Mouse (Mus musculus) lung, postnatal 0 days (tissue): ENCODE results near the gene Rpl3. TPM values are rescaled to one million over a fixed set of nuclear protein-coding genes. Genes with fewer than 3 reads are reported as not detected.

Source experiments
- ATAC-seq: fragments of 200-750 bp; cut with Nextera tagmentation; 2 replicates; pipeline ENCODE4 v1.8.0; 2017; ENCODE audit warnings: moderate library complexity
- DNase-seq: peaks from one replicate; pipeline ENCODE4 v3.0.0-alpha.2; 2016; ENCODE audit warnings: low spot score
- H3K27ac ChIP-seq: fragments of 300-500 bp; sonication (generic); 2 replicates; pipeline ENCODE4 v1.5.1; 2014; ENCODE audit warnings: antibody characterized with exemption, mild to moderate bottlenecking, low read length, mixed read lengths
- H3K27me3 ChIP-seq: fragments of 300-500 bp; sonication (generic); replicated peaks from 2 replicates; pipeline ENCODE4 v1.6.1; 2014; ENCODE audit warnings: low read length, mixed read lengths; ENCODE audit not compliant: insufficient read depth
- H3K36me3 ChIP-seq: fragments of 300-500 bp; sonication (generic); 2 replicates; pipeline ENCODE4 v1.6.1; 2014; ENCODE audit warnings: low read length, mixed read lengths; ENCODE audit not compliant: insufficient read depth
- H3K4me1 ChIP-seq: fragments of 300-500 bp; sonication (generic); 2 replicates; pipeline ENCODE4 v1.6.1; 2014; ENCODE audit warnings: antibody characterized with exemption, low read depth, low read length, mixed read lengths; ENCODE audit not compliant: insufficient read depth
- H3K4me2 ChIP-seq: fragments of 300-500 bp; sonication (generic); replicated peaks from 2 replicates; pipeline ENCODE4 v1.6.1; 2014; ENCODE audit warnings: low read depth, mild to moderate bottlenecking, low read length, moderate library complexity, mixed read lengths
- H3K4me3 ChIP-seq: fragments of 300-500 bp; sonication (generic); 2 replicates; pipeline ENCODE4 v1.5.1; 2014; ENCODE audit warnings: low read depth, low read length
- H3K9ac ChIP-seq: fragments of 300-500 bp; sonication (generic); replicated peaks from 2 replicates; pipeline ENCODE4 v1.6.1; 2014; ENCODE audit warnings: low read depth, mild to moderate bottlenecking
- H3K9me3 ChIP-seq: fragments of 300-500 bp; sonication (generic); 2 replicates; pipeline ENCODE4 v1.6.1; 2016; ENCODE audit warnings: low read length, mixed read lengths
- CTCF ChIP-seq: IDR thresholded peaks from 2 replicates; pipeline ENCODE4 v1.5.1; 2016; ENCODE audit warnings: antibody characterized with exemption, mild to moderate bottlenecking
- EP300 ChIP-seq: IDR thresholded peaks from 2 replicates; pipeline ENCODE4 v1.6.1; 2016; ENCODE audit warnings: antibody characterized with exemption, mild to moderate bottlenecking, control low read depth
- WGBS: fragments of 180-500 bp; shearing (Covaris S2); extraction: QIAGEN DNeasy Blood & Tissue Kit; methylation state at CpG from one replicate; pipeline ENCODE4 v1.1.7; 2014; 5-methylcytosine and 5-hydroxymethylcytosine counted together
- polyA plus RNA-seq: library from polyadenylated mRNA; unstranded; fragments of >200 nt; fragmentation: Nextera tagmentation; extraction: Ambion mirVana; gene quantifications from 2 replicates; pipeline ENCODE4 v1.2.1, GENCODE M21; 2015

Rpl3 gene
- polyA plus RNA-seq, 1 experiment from 2014 or later, result 577 TPM

- no peak overlapping the region for H3K4me3 ChIP-seq
- no peaks in the 10 kb centered on the region for H3K36me3 ChIP-seq
- H3K9me3 ChIP-seq, result no peaks in the 10 kb centered on the region
- peak overlapping the region; percentile 51 for H3K27ac ChIP-seq
- TF ChIP-seq EP300 (no peak), CTCF (no peak)
- no peak overlapping the region for H3K9ac ChIP-seq
- 64% methylated on average over 9 of the region's 9 CpGs for WGBS
- DNase-seq, result no peak
- H3K27me3 ChIP-seq, result no peaks in the 10 kb centered on the region
- no peak overlapping the region for H3K4me2 ChIP-seq
- H3K4me1 ChIP-seq, result peaks cover 5% of the 10 kb centered on the region; the same call in 1 of the 2 replicates
- ATAC-seq, result peak; percentile 16; the same call in 1 of the 2 replicates
Measured at GRCm38 (mm10) chr15:80051782-80052181, 39.9 kb downstream of the Rpl3 start.

- H3K27me3 ChIP-seq, result no peaks in the 10 kb centered on the region
- 53% methylated on average over 19 of the region's 19 CpGs for WGBS
- ATAC-seq, result peak; percentile 78
Measured at GRCm38 (mm10) chr15:80051092-80051761, 40.4 kb downstream of the Rpl3 start.

GRCm38 (mm10) chr15:80050093-80050492 is 41.6 kb downstream of the Rpl3 start:
- Histone ChIP-seq H3K4me2 (no peak overlapping the region), H3K36me3 (no peaks in the 10 kb centered on the region), H3K27ac (peak overlapping the region; percentile 69), H3K4me3 (no peak overlapping the region), H3K9ac (no peak overlapping the region), H3K4me1 (peaks cover 5% of the 10 kb centered on the region; the same call in 1 of the 2 replicates), H3K9me3 (no peaks in the 10 kb centered on the region), H3K27me3 (no peaks in the 10 kb centered on the region)
- 47% methylated on average over 4 of the region's 4 CpGs for WGBS
- TF ChIP-seq CTCF, result no peak
- peak; percentile 37 for TF ChIP-seq EP300
- ATAC-seq (peak; percentile 44), DNase-seq (peak; percentile 54)

More at GRCm38 (mm10) chr15:80051092-80051761, 40.4 kb downstream of the Rpl3 start:
- no peak overlapping the region for H3K9ac ChIP-seq
- peak overlapping the region; percentile 69 for H3K27ac ChIP-seq
- no peak overlapping the region for H3K4me3 ChIP-seq
- H3K36me3 ChIP-seq, result no peaks in the 10 kb centered on the region
- TF ChIP-seq CTCF (no peak), EP300 (peak; percentile 14; the same call in 1 of the 2 replicates)
- H3K4me2 ChIP-seq, result no peak overlapping the region
- DNase-seq, result peak; percentile 68
- H3K9me3 ChIP-seq, result no peaks in the 10 kb centered on the region
- peaks cover 5% of the 10 kb centered on the region; the same call in 1 of the 2 replicates for H3K4me1 ChIP-seq

GRCm38 (mm10) chr15:80047973-80048372 is 43.7 kb downstream of the Rpl3 start:
- Histone ChIP-seq H3K4me3 (no peak overlapping the region), H3K36me3 (no peaks in the 10 kb centered on the region), H3K9me3 (no peaks in the 10 kb centered on the region), H3K4me1 (no peaks in the 10 kb centered on the region), H3K27ac (no peak overlapping the region), H3K4me2 (no peak overlapping the region), H3K9ac (no peak overlapping the region), H3K27me3 (no peaks in the 10 kb centered on the region)
- no peak for DNase-seq
- ATAC-seq, result no peak
- TF ChIP-seq EP300 (no peak), CTCF (no peak)
- WGBS, result 38% methylated on average over 3 of the region's 5 CpGs

- H3K4me2 ChIP-seq, result no peak overlapping the region
- no peaks in the 10 kb centered on the region for H3K9me3 ChIP-seq
- no peaks in the 10 kb centered on the region for H3K4me1 ChIP-seq
- DNase-seq (no peak), ATAC-seq (no peak)
- H3K36me3 ChIP-seq, result no peaks in the 10 kb centered on the region
- TF ChIP-seq CTCF (no peak), EP300 (no peak)
- H3K27me3 ChIP-seq, result no peaks in the 10 kb centered on the region
- H3K9ac ChIP-seq, result no peak overlapping the region
- no peak overlapping the region for H3K27ac ChIP-seq
- no peak overlapping the region for H3K4me3 ChIP-seq
- WGBS, result 48% methylated on average over 2 of the region's 2 CpGs
Measured at GRCm38 (mm10) chr15:80047242-80047641, 44.4 kb downstream of the Rpl3 start.

- Histone ChIP-seq H3K9me3 (no peaks in the 10 kb centered on the region), H3K36me3 (no peaks in the 10 kb centered on the region), H3K9ac (no peak overlapping the region), H3K4me2 (no peak overlapping the region), H3K27me3 (no peaks in the 10 kb centered on the region), H3K4me1 (no peaks in the 10 kb centered on the region), H3K4me3 (no peak overlapping the region), H3K27ac (no peak overlapping the region)
- 98% methylated on average over 2 of the region's 2 CpGs for WGBS
- no peak for ATAC-seq
- no peak; the same call in 1 of the 2 replicates for TF ChIP-seq CTCF
- no peak for TF ChIP-seq EP300
- DNase-seq, result no peak
Measured at GRCm38 (mm10) chr15:80045749-80046148, 45.9 kb downstream of the Rpl3 start.
